Mouse (Mus musculus): ENCODE measurements at regions not wholly inside any gene's neighbourhood (a gene's known extent, or its start where the extent isn't known, plus 50 kb on each side); places are given as distances from the start of the nearest gene placed in this dataset.

GRCm38 (mm10) chr10:97047566-97047965, 430.8 kb downstream of the Btg1 start:
- no peak overlapping the region for H3K4me3 ChIP-seq
- no peak for TF ChIP-seq CTCF (conservative IDR thresholded peaks at IDR 0.05)
- no peak for DNase-seq (ENCODE audit: low spot score in 2 of 2)
- H3K27ac ChIP-seq, result no peak overlapping the region

DNA sequence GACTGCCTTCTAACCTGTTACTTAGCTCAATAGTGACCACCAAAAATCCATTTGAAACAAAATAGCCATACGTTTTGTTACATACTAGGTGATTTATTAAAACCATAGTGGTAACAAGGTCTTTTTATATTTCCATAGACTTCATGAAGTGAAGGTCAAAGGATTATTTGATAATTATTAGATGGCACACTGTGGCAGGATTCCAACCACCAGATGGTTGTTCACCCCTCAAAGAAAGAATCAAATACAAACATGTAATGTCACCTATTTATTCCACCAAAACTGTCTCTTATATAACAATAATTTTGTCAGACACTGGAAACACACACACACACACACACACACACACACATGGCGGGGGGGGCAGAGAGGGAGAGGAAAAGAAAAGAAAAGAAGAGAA, 431.2 kb downstream of the Btg1 start:
- TF ChIP-seq CTCF (conservative IDR thresholded peaks at IDR 0.05), result no peak
- no peak for DNase-seq (ENCODE audit: low spot score in 2 of 2)
- Histone ChIP-seq H3K27ac (no peak overlapping the region), H3K4me3 (no peak overlapping the region)

DNA sequence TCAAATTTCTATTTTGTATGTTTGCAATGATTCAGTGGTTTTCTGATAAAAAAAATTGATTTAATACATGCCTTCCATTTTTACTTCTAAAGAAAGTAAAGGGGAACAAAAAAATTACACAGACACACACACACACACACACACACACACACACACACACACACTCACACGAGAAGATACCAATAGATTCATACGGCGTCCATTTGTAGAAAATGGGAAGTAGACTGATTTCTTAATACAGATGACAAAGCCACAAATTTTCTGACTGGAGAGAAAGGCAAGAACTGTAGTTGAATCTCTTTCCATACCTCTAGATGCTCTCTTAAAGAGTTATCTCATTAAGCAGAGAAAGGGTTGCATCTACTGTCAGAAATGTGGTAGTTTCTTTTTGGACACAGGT, 424.9 kb upstream of the Dcn start:
- no peak for TF ChIP-seq CTCF (conservative IDR thresholded peaks at IDR 0.05)
- Histone ChIP-seq H3K4me3 (no peak overlapping the region), H3K27ac (no peak overlapping the region)
- no peak for DNase-seq (ENCODE audit: low spot score in 2 of 2)

DNA sequence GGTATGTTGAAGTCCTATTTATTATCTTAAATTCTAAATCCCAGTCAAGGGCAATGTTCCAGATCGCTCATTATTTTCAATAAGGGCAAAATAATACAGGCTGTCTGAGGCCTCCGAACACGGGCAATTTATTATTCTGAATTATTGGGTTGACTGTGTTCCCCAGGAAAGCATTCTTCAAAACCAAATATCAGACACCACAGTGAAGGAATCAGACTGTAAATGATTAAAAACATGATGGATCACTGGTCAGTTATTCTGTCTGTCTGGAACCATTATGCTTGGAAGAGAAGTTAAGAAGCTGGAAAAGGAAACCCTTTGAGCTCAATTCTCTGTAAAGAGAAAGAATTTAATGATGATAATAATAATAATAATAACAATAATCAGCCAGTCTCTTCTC, 417.4 kb upstream of the Dcn start:
- no peak overlapping the region for H3K4me3 ChIP-seq
- no peak for TF ChIP-seq CTCF (conservative IDR thresholded peaks at IDR 0.05)
- no peak for DNase-seq (ENCODE audit: low spot score in 2 of 2)

GRCm38 (mm10) chr10:97064546-97064945, 414.9 kb upstream of the Dcn start:
- no peak for TF ChIP-seq CTCF (conservative IDR thresholded peaks at IDR 0.05)
- DNase-seq (ENCODE audit: low spot score in 2 of 2), result no peak
- H3K4me3 ChIP-seq, result no peak overlapping the region
- no peak overlapping the region for H3K27ac ChIP-seq

More for the DNA sequence above, 417.4 kb upstream of the Dcn start:
- H3K27ac ChIP-seq, result no peak overlapping the region

GRCm38 (mm10) chr10:97078022-97078473, 401.4 kb upstream of the Dcn start:
- H3K4me3 ChIP-seq, result no peak overlapping the region
- no peak overlapping the region for H3K27ac ChIP-seq
- peak; percentile 55 for TF ChIP-seq CTCF (conservative IDR thresholded peaks at IDR 0.05)
- DNase-seq (ENCODE audit: low spot score in 2 of 2), result peak; percentile 52 to 68

GRCm38 (mm10) chr10:97079575-97079974, 399.8 kb upstream of the Dcn start:
- DNase-seq (ENCODE audit: low spot score in 2 of 2), result no peak
- H3K27ac ChIP-seq, result no peak overlapping the region
- H3K4me3 ChIP-seq, result no peak overlapping the region
- TF ChIP-seq CTCF (conservative IDR thresholded peaks at IDR 0.05), result no peak

GRCm38 (mm10) chr10:97087286-97087685, 392.1 kb upstream of the Dcn start:
- DNase-seq (ENCODE audit: low spot score in 2 of 2), result peak; percentile 3 to 34
- TF ChIP-seq CTCF (conservative IDR thresholded peaks at IDR 0.05), result no peak
- H3K27ac ChIP-seq, result no peak overlapping the region
- no peak overlapping the region for H3K4me3 ChIP-seq

DNA sequence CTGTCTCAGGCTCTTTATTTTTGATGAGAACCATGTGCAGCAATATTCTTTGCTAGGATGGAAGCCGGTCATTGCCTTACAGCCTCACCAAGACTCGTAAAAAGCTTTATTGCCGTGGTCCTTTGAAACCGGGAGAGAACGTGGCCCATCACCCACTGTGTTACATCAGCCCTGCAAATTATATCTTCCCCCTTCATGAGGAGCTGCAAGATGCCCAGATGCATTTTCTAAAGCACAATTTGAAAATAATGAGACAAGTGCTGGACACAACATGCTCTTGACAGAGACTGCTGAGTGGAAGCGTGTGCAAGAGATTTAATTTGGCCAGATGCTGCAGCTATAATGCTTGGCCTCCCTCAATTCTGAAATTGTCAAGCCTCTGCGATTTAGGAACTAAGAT, 389.2 kb upstream of the Dcn start:
- no peak for DNase-seq (ENCODE audit: low spot score in 2 of 2)
- Histone ChIP-seq H3K27ac (no peak overlapping the region), H3K4me3 (no peak overlapping the region)
- no peak for TF ChIP-seq CTCF (conservative IDR thresholded peaks at IDR 0.05)

- TF ChIP-seq CTCF (conservative IDR thresholded peaks at IDR 0.05), result no peak
- Histone ChIP-seq H3K27ac (no peak overlapping the region), H3K4me3 (no peak overlapping the region)
- no peak for DNase-seq (ENCODE audit: low spot score in 2 of 2)
These were observed 385.5 kb upstream of the Dcn start for GRCm38 (mm10) chr10:97093886-97094285.

- Histone ChIP-seq H3K27ac (no peak overlapping the region), H3K4me3 (no peak overlapping the region)
- no peak for TF ChIP-seq CTCF (conservative IDR thresholded peaks at IDR 0.05)
- DNase-seq (ENCODE audit: low spot score in 2 of 2), result no peak
These were observed 364.9 kb upstream of the Dcn start for GRCm38 (mm10) chr10:97114501-97114900.

DNA sequence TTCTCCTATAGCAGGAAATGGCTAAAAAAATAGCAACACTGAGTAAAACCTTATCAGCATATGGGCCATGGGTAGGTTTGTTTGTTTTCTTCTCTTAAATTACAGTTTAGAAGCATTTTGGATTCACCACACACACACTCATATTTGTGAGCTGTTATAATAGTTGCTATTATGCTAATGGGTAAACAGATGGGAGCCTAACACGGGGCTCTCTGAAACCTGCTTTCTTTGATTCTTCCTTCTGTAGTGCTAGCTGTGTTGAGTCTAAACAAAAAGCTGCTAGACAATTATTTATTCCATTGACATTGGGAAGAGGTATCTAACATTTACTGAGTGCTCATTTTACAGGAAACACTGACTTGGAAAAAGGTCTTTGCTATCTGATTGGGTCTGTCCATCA, 356.7 kb upstream of the Dcn start:
- no peak for TF ChIP-seq CTCF (conservative IDR thresholded peaks at IDR 0.05)
- Histone ChIP-seq H3K27ac (no peak overlapping the region), H3K4me3 (no peak overlapping the region)
- no peak for DNase-seq (ENCODE audit: low spot score in 2 of 2)

DNA sequence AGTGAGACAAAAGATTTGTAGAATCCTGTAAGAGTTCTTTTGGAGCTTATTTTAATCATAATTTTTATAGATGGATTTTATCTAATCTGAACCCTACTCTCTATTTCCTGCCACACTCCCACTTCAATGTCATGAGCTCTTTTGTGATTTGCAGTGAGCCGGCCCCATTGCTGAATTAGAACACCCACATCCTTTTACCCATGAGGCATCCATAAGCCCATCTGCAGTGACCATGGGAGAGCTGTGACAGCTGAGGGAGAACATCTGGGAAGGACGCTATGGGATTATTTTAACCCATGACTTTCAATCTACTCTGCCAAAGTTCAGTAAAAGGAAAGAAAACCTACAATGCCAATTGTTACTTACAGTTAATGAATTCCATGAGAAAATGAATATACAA, 337.8 kb upstream of the Dcn start:
- Histone ChIP-seq H3K4me3 (no peak overlapping the region), H3K27ac (no peak overlapping the region)
- DNase-seq (ENCODE audit: low spot score in 2 of 2), result no peak
- no peak for TF ChIP-seq CTCF (conservative IDR thresholded peaks at IDR 0.05)

DNA sequence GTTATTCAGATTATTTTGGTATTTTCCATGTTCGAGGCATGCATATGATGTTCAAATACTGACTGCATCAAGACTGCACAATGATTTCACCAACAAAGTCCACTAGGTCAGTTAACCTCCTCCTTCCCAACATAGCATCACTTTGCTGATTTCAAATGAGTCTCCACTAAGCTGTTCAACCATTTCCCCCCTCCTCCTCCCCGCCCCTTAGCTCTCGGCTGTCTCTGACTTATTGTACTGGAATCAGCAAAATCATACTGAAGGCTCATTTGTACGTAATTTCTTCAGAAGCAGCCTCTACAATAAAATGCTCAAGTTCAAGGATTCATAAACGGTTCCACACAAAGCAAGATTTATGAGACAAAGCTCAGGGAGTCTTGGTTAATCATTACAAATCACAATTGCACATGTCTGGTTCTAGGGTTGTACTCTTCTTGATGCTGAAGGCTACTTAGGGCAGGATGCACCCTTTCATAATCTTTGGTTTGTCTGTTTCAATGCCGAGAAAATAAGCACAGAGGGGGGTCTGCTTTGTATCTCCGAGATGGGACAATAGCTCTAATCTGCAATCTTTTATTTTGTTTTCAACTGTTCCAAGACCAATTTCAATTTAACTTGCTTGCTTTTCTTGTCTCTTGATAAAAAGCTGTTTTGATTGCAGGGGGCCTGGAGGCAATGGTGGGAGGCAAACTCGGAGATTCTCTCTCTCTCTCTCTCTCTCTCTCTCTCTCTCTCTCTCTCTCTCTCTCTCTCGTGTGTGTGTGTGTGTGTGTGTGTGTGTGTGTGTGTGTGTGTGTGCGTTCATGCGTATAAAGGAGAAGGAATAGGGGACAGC, 320.6 kb upstream of the Dcn start:
- DNase-seq (ENCODE audit: low spot score in 2 of 2), result no peak
- TF ChIP-seq CTCF (conservative IDR thresholded peaks at IDR 0.05), result no peak
- H3K4me3 ChIP-seq, result no peak overlapping the region
- H3K27ac ChIP-seq, result peak overlapping the region; percentile 36; the same call in 1 of the 2 replicates
